Mouse (Mus musculus): ENCODE measurements at regions not wholly inside any gene's neighbourhood (a gene's known extent, or its start where the extent isn't known, plus 50 kb on each side); places are given as distances from the start of the nearest gene placed in this dataset.

DNA sequence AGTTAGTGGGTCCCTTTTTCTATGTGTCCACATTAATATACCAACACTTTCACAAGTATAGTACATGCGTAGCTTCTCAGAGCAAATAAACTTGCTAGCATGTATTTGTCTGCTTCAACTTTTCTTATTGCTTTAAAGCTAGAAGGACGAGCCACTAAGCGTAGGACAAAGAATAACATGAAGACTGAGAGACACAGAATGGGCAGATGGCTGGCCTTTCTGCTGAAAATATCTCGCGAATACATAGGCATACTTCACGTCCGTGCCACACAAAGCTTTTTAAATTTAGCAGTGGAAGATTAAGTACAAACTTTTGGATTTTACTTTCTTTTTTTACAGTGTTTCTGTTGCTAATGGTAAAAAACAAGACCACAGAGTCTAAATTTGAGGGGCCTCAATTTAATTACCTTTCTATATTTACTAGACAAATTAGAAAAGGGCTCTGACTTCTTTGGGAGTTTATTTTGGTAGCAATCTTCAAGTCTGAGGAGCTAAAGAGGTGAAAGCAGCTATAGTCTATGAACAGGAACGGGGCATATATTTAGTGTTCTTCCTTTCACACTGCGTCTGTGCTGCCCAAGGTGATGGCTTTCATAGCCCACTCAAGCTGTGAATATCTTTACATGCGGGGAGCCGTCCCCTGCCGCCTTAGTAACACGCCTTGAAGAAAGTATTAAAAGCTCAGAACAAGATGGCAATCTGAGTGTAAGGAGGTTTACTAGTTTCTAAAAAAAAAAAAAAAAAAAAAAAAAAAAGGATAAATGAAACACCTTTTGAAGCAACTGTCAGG, 145.7 kb upstream of the Nwd2 start:
- H3K4me3 ChIP-seq (replicated peaks in 1 of 3; ENCODE audit: low read depth in 2 of 3, low read length in 2 of 3, poor library complexity in 1 of 3): no peak overlapping the region
- H3K9me3 ChIP-seq (replicated peaks; ENCODE audit: low read length): no peaks in the 10 kb centered on the region
- dilution Hi-C loops (cut with MboI; ENCODE audit: extremely low pct_ligation_motif_present, extremely low pct_unique_long_range_greater_than_20kb, low sequenced_read_pairs): no loop called here
- H3K9ac ChIP-seq (ENCODE audit: insufficient read depth, low read depth): no peak overlapping the region
- no peaks in the 10 kb centered on the region for H3K79me2 ChIP-seq (replicated peaks; ENCODE audit: control insufficient read depth, extremely low read depth, insufficient read depth, poor library complexity, severe bottlenecking)
- H3K27ac ChIP-seq (ENCODE audit: insufficient read depth, low read depth): no peak overlapping the region
- no peak overlapping the region for H3K4me2 ChIP-seq (ENCODE audit: insufficient read depth, low read depth, poor library complexity, severe bottlenecking)
- no peaks in the 10 kb centered on the region for H3K27me3 ChIP-seq (replicated peaks)
- in situ Hi-C loops (cut with MboI; ENCODE audit: low pct_ligation_motif_present, low pct_unique_long_range_greater_than_20kb, low sequenced_read_pairs): no loop called here
- no peaks in the 10 kb centered on the region for H3K4me1 ChIP-seq (ENCODE audit: control insufficient read depth in 1 of 2, insufficient read depth in 2 of 2)
- DNase-seq (ENCODE audit: extremely low read depth): no peak
- TF ChIP-seq NELFE (IDR thresholded peaks at IDR 0.05; ENCODE audit: low read depth, low read length) (no peak), CTCF (conservative IDR thresholded peaks at IDR 0.05 in 1 of 2, IDR thresholded peaks at IDR 0.05 in 1 of 2; ENCODE audit: low read depth in 2 of 2, low read length in 2 of 2) (no peak), EP300 (IDR thresholded peaks at IDR 0.05; ENCODE audit: low read length) (no peak), ZNF384 (IDR thresholded peaks at IDR 0.05; ENCODE audit: low read depth, low read length) (no peak), GABPA (IDR thresholded peaks at IDR 0.05; ENCODE audit: insufficient replicate concordance, low read depth, low read length) (no peak), TBP (conservative IDR thresholded peaks at IDR 0.05; ENCODE audit: low read depth, low read length) (no peak), ETS1 (conservative IDR thresholded peaks at IDR 0.05; ENCODE audit: low read depth, low read length) (no peak), NRF1 (IDR thresholded peaks at IDR 0.05; ENCODE audit: low read depth, low read length) (no peak), BHLHE40 (IDR thresholded peaks at IDR 0.05; ENCODE audit: low read depth, low read length) (no peak), SIN3A (IDR thresholded peaks at IDR 0.05; ENCODE audit: low read length) (no peak), RCOR1 (conservative IDR thresholded peaks at IDR 0.05; ENCODE audit: low read depth, low read length) (no peak), JUN (IDR thresholded peaks at IDR 0.05; ENCODE audit: insufficient read depth, low read depth, low read length) (no peak), USF2 (conservative IDR thresholded peaks at IDR 0.05; ENCODE audit: low read depth, low read length) (no peak), IRF4 (IDR thresholded peaks at IDR 0.05; ENCODE audit: low read depth, low read length) (no peak), E2F4 (IDR thresholded peaks at IDR 0.05; ENCODE audit: insufficient replicate concordance, low read depth, low read length) (no peak), UBTF (IDR thresholded peaks at IDR 0.05; ENCODE audit: low read depth, low read length) (no peak), MAX (IDR thresholded peaks at IDR 0.05; ENCODE audit: low read length) (no peak), MEF2A (IDR thresholded peaks at IDR 0.05; ENCODE audit: borderline replicate concordance, low read depth, low read length) (no peak), MYC (IDR thresholded peaks at IDR 0.05; ENCODE audit: low read depth, low read length) (no peak)
- no peaks in the 10 kb centered on the region for H3K36me3 ChIP-seq (replicated peaks in 1 of 2; ENCODE audit: control insufficient read depth in 1 of 2, insufficient read depth in 1 of 2, low read length in 1 of 2)

DNA sequence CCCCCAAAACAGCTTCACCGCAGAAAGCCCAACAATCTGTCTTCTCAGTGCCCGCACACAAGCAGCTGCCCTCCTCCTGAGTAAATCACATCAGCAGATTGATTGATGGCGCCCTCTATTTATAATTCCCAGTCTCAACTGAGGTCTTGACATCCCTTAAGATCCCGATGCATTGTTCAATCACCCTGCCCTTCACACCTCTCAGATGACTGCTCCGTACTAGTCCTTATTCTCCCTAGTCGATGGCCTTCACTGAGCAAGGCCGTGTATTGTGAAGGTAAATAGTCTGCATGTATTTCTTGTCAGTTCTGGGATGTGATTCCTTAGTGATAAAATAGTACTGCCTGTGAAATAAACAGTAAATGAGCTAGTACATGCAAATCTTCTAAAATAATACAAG, 114.7 kb upstream of the Nwd2 start:
- Histone ChIP-seq H3K27ac (ENCODE audit: insufficient read depth, low read depth) (no peak overlapping the region), H3K9ac (ENCODE audit: insufficient read depth, low read depth) (no peak overlapping the region), H3K4me1 (ENCODE audit: control insufficient read depth in 1 of 2, insufficient read depth in 2 of 2) (no peaks in the 10 kb centered on the region), H3K27me3 (replicated peaks) (no peaks in the 10 kb centered on the region), H3K9me3 (replicated peaks; ENCODE audit: low read length) (no peaks in the 10 kb centered on the region), H3K4me3 (replicated peaks in 1 of 3; ENCODE audit: low read depth in 2 of 3, low read length in 2 of 3, poor library complexity in 1 of 3) (no peak overlapping the region), H3K79me2 (replicated peaks; ENCODE audit: control insufficient read depth, extremely low read depth, insufficient read depth, poor library complexity, severe bottlenecking) (no peaks in the 10 kb centered on the region), H3K36me3 (replicated peaks in 1 of 2; ENCODE audit: control insufficient read depth in 1 of 2, insufficient read depth in 1 of 2, low read length in 1 of 2) (no peaks in the 10 kb centered on the region), H3K4me2 (ENCODE audit: insufficient read depth, low read depth, poor library complexity, severe bottlenecking) (no peak overlapping the region)
- in situ Hi-C loops (cut with MboI; ENCODE audit: low pct_ligation_motif_present, low pct_unique_long_range_greater_than_20kb, low sequenced_read_pairs) (no loop called here), dilution Hi-C loops (cut with MboI; ENCODE audit: extremely low pct_ligation_motif_present, extremely low pct_unique_long_range_greater_than_20kb, low sequenced_read_pairs) (no loop called here)
- no peak for DNase-seq (ENCODE audit: extremely low read depth)
- TF ChIP-seq IRF4 (IDR thresholded peaks at IDR 0.05; ENCODE audit: low read depth, low read length) (no peak), EP300 (IDR thresholded peaks at IDR 0.05; ENCODE audit: low read length) (no peak), TCF12 (IDR thresholded peaks at IDR 0.05; ENCODE audit: low read depth, low read length) (no peak), SIN3A (IDR thresholded peaks at IDR 0.05; ENCODE audit: low read length) (no peak), ZC3H11A (IDR thresholded peaks at IDR 0.05; ENCODE audit: low read depth, low read length) (no peak), CHD1 (IDR thresholded peaks at IDR 0.05; ENCODE audit: low read depth, low read length) (no peak), HCFC1 (IDR thresholded peaks at IDR 0.05; ENCODE audit: low read depth, low read length) (no peak), ZNF384 (IDR thresholded peaks at IDR 0.05; ENCODE audit: low read depth, low read length) (no peak), ZKSCAN1 (IDR thresholded peaks at IDR 0.05; ENCODE audit: borderline replicate concordance, low read depth, low read length) (no peak), KAT2A (IDR thresholded peaks at IDR 0.05; ENCODE audit: insufficient replicate concordance, low read length) (no peak), CTCF (conservative IDR thresholded peaks at IDR 0.05 in 1 of 2, IDR thresholded peaks at IDR 0.05 in 1 of 2; ENCODE audit: low read depth in 2 of 2, low read length in 2 of 2) (no peak), CHD2 (IDR thresholded peaks at IDR 0.05; ENCODE audit: low read length) (no peak), GABPA (IDR thresholded peaks at IDR 0.05; ENCODE audit: insufficient replicate concordance, low read depth, low read length) (no peak), MYC (IDR thresholded peaks at IDR 0.05; ENCODE audit: low read depth, low read length) (no peak), BHLHE40 (IDR thresholded peaks at IDR 0.05; ENCODE audit: low read depth, low read length) (no peak), SMC3 (IDR thresholded peaks at IDR 0.05; ENCODE audit: low read depth, low read length) (no peak), POLR2A (IDR thresholded peaks at IDR 0.05; ENCODE audit: low read depth, low read length) (no peak), ZMIZ1 (IDR thresholded peaks at IDR 0.05; ENCODE audit: low read depth, low read length) (no peak), MAZ (IDR thresholded peaks at IDR 0.05; ENCODE audit: low read depth, low read length) (no peak)

Data from CH12.LX (cell line).